22 mouse cellular contexts compared by ENCODE assay signal in the genomic region with DNA sequence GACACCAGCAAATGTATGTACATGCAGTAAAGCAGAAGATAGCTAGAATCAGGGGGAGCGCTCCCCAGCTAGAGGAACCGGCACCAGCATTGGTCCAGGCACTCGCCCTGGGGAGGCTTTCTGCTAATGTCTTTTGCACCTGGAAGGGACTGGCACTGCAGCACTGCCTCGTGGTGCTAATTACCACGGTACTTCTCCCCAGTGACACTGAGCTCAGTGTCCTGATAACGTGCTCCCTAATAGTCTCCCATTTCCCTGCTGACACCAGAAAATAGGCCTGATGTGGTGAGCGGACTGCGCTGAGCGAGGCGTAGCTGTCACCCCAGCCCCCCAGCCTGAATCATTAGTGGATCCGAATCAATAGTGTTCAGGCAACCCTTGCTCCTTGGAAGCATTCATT. TPM values are rescaled to one million over a fixed set of nuclear protein-coding genes. Genes with fewer than 3 reads are reported as not detected.
DNase-seq lines count a peak whose midpoint lies in the region; ATAC-seq and TF ChIP-seq lines count a peak whose summit lies in the region.
"Had no signal": no experiment of that assay in that cellular context is flagged by ENCODE, and none has a peak within 500 bp of the region (broad histone marks: within the 10 kb centered on the region; RNA-seq: fewer than 3 reads in every experiment).

No protein-coding gene starts in this region.

- H3K9ac ChIP-seq in neural tube, embryonic 13.5 days, result no peak overlapping the region
- no peak overlapping the region for H3K9ac ChIP-seq in hindbrain, postnatal 0 days (replicated peaks; ENCODE audit: low read length)
- no peak overlapping the region for H3K9ac ChIP-seq in neural tube, embryonic 15.5 days (replicated peaks)
- no peak overlapping the region for H3K9ac ChIP-seq in kidney, embryonic 15.5 days
- H3K9ac ChIP-seq: embryonic facial prominence, embryonic 13.5 days; lung, embryonic 15.5 days had no signal

- H3K9me3 ChIP-seq in heart, embryonic 10.5 days, result no peaks in the 10 kb centered on the region
- H3K9me3 ChIP-seq in neural tube, embryonic 13.5 days, result no peaks in the 10 kb centered on the region
- H3K9me3 ChIP-seq in hindbrain, postnatal 0 days (ENCODE audit: low read length), result no peaks in the 10 kb centered on the region
- H3K9me3 ChIP-seq in neural tube, embryonic 15.5 days (replicated peaks), result no peaks in the 10 kb centered on the region
- H3K9me3 ChIP-seq in kidney, embryonic 15.5 days (replicated peaks), result no peaks in the 10 kb centered on the region
- H3K9me3 ChIP-seq: embryonic facial prominence, embryonic 13.5 days; lung, embryonic 15.5 days had no signal

- H3K36me3 ChIP-seq in heart, embryonic 10.5 days, result no peaks in the 10 kb centered on the region
- H3K36me3 ChIP-seq in neural tube, embryonic 13.5 days, result no peaks in the 10 kb centered on the region
- no peaks in the 10 kb centered on the region for H3K36me3 ChIP-seq in hindbrain, postnatal 0 days (ENCODE audit: insufficient read depth, low read length)
- H3K36me3 ChIP-seq in neural tube, embryonic 15.5 days, result no peaks in the 10 kb centered on the region
- H3K36me3 ChIP-seq in kidney, embryonic 15.5 days, result no peaks in the 10 kb centered on the region
- H3K36me3 ChIP-seq: embryonic facial prominence, embryonic 13.5 days; lung, embryonic 15.5 days had no signal

- TF ChIP-seq CTCF in hindbrain, postnatal 0 days (IDR thresholded peaks at IDR 0.05; ENCODE audit: low read depth), result no peak

- peaks cover 13% of the 10 kb centered on the region for H3K27me3 ChIP-seq in heart, embryonic 10.5 days (ENCODE audit: insufficient read depth, poor library complexity, severe bottlenecking)
- H3K27me3 ChIP-seq in neural tube, embryonic 13.5 days, result no peaks in the 10 kb centered on the region
- no peaks in the 10 kb centered on the region for H3K27me3 ChIP-seq in hindbrain, postnatal 0 days (ENCODE audit: insufficient read depth, low read length)
- H3K27me3 ChIP-seq in neural tube, embryonic 15.5 days (replicated peaks), result no peaks in the 10 kb centered on the region
- H3K27me3 ChIP-seq in kidney, embryonic 15.5 days, result no peaks in the 10 kb centered on the region
- H3K27me3 ChIP-seq: embryonic facial prominence, embryonic 13.5 days; lung, embryonic 15.5 days had no signal

- 63% methylated on average over 11 of the region's 11 CpGs for WGBS in heart, embryonic 10.5 days
- 47% methylated on average over 11 of the region's 11 CpGs for WGBS in neural tube, embryonic 13.5 days
- WGBS in hindbrain, postnatal 0 days, result 55% methylated on average over 11 of the region's 11 CpGs
- 51% methylated on average over 11 of the region's 11 CpGs for WGBS in neural tube, embryonic 15.5 days
- 62% methylated on average over 11 of the region's 11 CpGs for WGBS in kidney, embryonic 15.5 days

- H3K4me3 ChIP-seq in heart, embryonic 10.5 days, result no peak overlapping the region
- no peak overlapping the region for H3K4me3 ChIP-seq in neural tube, embryonic 13.5 days
- no peak overlapping the region for H3K4me3 ChIP-seq in hindbrain, postnatal 0 days (ENCODE audit: low read length)
- H3K4me3 ChIP-seq in neural tube, embryonic 15.5 days (replicated peaks), result no peak overlapping the region
- no peak overlapping the region for H3K4me3 ChIP-seq in kidney, embryonic 15.5 days (replicated peaks)
- H3K4me3 ChIP-seq: embryonic facial prominence, embryonic 13.5 days; lung, embryonic 15.5 days had no signal

- no peak for DNase-seq in heart, embryonic 10.5 days (ENCODE audit: low spot score)
- DNase-seq in heart, postnatal 4 days, result no peak
- no peak for DNase-seq in neural tube, embryonic 10.5 days (ENCODE audit: extremely low spot score, low spot score)
- no peak for DNase-seq in hindbrain, postnatal 0 days (ENCODE audit: low spot score)
- DNase-seq in layer of hippocampus, postnatal 36 days, result no peak
- DNase-seq: adrenal gland, postnatal 36 days; cerebellum, adult 2 months; gastrocnemius, postnatal 36 days; kidney, adult 9 months; kidney, postnatal 36 days; layer of hippocampus, adult 9-11 months; right cerebral cortex, postnatal 4 days; thymus, adult 2 months had no signal

- H3K27ac ChIP-seq in heart, embryonic 10.5 days, result peak overlapping the region; percentile 65
- 0 out of 2 replicates have a peak overlapping the region, but pooled peaks have one; percentile 33 for H3K27ac ChIP-seq in neural tube, embryonic 13.5 days (replicated peaks)
- no peak overlapping the region for H3K27ac ChIP-seq in hindbrain, postnatal 0 days
- 0 out of 2 replicates have a peak overlapping the region, but pooled peaks have one; percentile 11 for H3K27ac ChIP-seq in neural tube, embryonic 15.5 days (replicated peaks)
- H3K27ac ChIP-seq in kidney, embryonic 15.5 days, result no peak overlapping the region
- H3K27ac ChIP-seq: embryonic facial prominence, embryonic 13.5 days had no signal

- ATAC-seq in neural tube, embryonic 13.5 days (ENCODE audit: low read depth), result no peak
- 0 out of 2 replicates have a peak, but pooled peaks have one; percentile 19 for ATAC-seq in hindbrain, postnatal 0 days
- no peak for ATAC-seq in neural tube, embryonic 15.5 days (ENCODE audit: low FRiP score)
- no peak for ATAC-seq in kidney, embryonic 15.5 days (replicated peaks; ENCODE audit: low FRiP score)
- ATAC-seq: forebrain, embryonic 14.5 days; inflammation-experienced regulatory T-cells, adult 6 months; midbrain, embryonic 16.5 days had no signal

- H3K4me2 ChIP-seq in neural tube, embryonic 13.5 days, result no peak overlapping the region
- no peak overlapping the region for H3K4me2 ChIP-seq in hindbrain, postnatal 0 days (ENCODE audit: low read depth, low read length)
- H3K4me2 ChIP-seq in neural tube, embryonic 15.5 days, result no peak overlapping the region
- no peak overlapping the region for H3K4me2 ChIP-seq in kidney, embryonic 15.5 days
- H3K4me2 ChIP-seq: embryonic facial prominence, embryonic 13.5 days; lung, embryonic 15.5 days had no signal

- peaks cover 49% of the 10 kb centered on the region for H3K4me1 ChIP-seq in heart, embryonic 10.5 days
- peaks cover 21% of the 10 kb centered on the region for H3K4me1 ChIP-seq in neural tube, embryonic 13.5 days (replicated peaks)
- no peaks in the 10 kb centered on the region for H3K4me1 ChIP-seq in hindbrain, postnatal 0 days (ENCODE audit: insufficient read depth, low read length)
- H3K4me1 ChIP-seq in neural tube, embryonic 15.5 days, result peaks cover 21% of the 10 kb centered on the region
- peaks cover 22% of the 10 kb centered on the region for H3K4me1 ChIP-seq in kidney, embryonic 15.5 days

RNA-seq across cellular contexts. Expression of gene Lmo2, which starts 55.0 kb away (rescaled TPM):
- 21.7 and 35.2 TPM in 2 replicates for polyA plus RNA-seq in heart, embryonic 10.5 days (2016; fragmentation: Nextera tagmentation; extraction: Ambion mirVana)
- total RNA-seq in heart, postnatal 4 days (2021), result 10 to 100 TPM; 25.0 to 25.4 TPM
- 58.0 and 59.2 TPM in 2 replicates for polyA plus RNA-seq in neural tube, embryonic 13.5 days (2015; fragmentation: Nextera tagmentation; extraction: Ambion mirVana)
- total RNA-seq in hindbrain, postnatal 0 days (2014; rRNA removed), result 25.7 and 28.0 TPM in 2 replicates
- 31.2 TPM in 2 replicates for polyA plus RNA-seq in hindbrain, postnatal 0 days (2015; fragmentation: Nextera tagmentation; extraction: Ambion mirVana)
- 49.6 and 55.4 TPM in 2 replicates for polyA plus RNA-seq in neural tube, embryonic 15.5 days (2015; fragmentation: Nextera tagmentation; extraction: Ambion mirVana)
- 32.1 and 33.3 TPM in 2 replicates for polyA plus RNA-seq in kidney, embryonic 15.5 days (2015; fragmentation: Nextera tagmentation; extraction: Ambion mirVana)
- total RNA-seq in layer of hippocampus, postnatal 36 days (2021), result 10 to 100 TPM; 20.0 TPM
- polyA plus RNA-seq: C2C12 had no signal

Comparison
In these comparisons a context has a peak if more than half of its experiments do, and no peak if none do; other contexts are left out.
1. H3K27ac ChIP-seq: peak in heart, embryonic 10.5 days (single experiment), neural tube, embryonic 13.5 days (single experiment) and neural tube, embryonic 15.5 days (single experiment); none in hindbrain, postnatal 0 days (single experiment) and kidney, embryonic 15.5 days (single experiment).